Mouse (Mus musculus): ENCODE results near the gene Mlkl. TPM values are rescaled to one million over a fixed set of nuclear protein-coding genes. Genes with fewer than 3 reads are reported as not detected.
A peak's percentile ranks its signal among the peaks of the same experiment; 100 is the strongest.
"Not testable (repeated sequence)": the region's sequence is repeated elsewhere in the genome, so short reads cannot be mapped to it uniquely, and the experiment has no call there.

Gene Mlkl
- polyA plus RNA-seq, 1 experiment from 2014 or later = 0.21 TPM

DNA sequence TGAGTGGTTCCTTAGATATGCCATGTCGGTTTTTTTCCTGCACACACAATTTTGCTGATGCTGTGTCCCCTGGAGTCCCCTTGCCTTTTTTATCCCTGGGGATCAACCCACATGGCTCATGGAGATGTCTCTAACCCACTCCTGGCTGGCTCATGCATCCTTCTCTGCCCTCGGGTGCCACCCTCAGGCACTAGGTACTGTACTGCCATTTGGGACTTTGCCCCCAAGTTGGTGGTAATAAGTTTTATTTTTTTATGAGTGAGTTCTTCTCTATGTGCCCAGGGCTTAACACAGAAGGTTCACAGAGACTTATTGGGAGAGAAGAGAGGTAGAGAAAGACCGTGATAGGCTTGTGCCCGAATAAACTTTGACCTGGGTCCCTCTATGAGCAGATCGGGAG lies 14.3 kb upstream of the Mlkl start:
- no peaks in the 10 kb centered on the region for H3K36me3 ChIP-seq (replicated peaks)
- H3K4me3 ChIP-seq = no peak overlapping the region
- no peaks in the 10 kb centered on the region for H3K9me3 ChIP-seq
- H3K27ac ChIP-seq (replicated peaks) = no peak overlapping the region
- peaks cover 5% of the 10 kb centered on the region; the same call in 1 of the 2 replicates for H3K4me1 ChIP-seq
- WGBS = 88% methylated on average over 5 of the region's 5 CpGs
- H3K27me3 ChIP-seq (replicated peaks; ENCODE audit: low read depth, poor library complexity, severe bottlenecking) = no peaks in the 10 kb centered on the region
- DNase-seq (ENCODE audit: low spot score) = no peak

DNA sequence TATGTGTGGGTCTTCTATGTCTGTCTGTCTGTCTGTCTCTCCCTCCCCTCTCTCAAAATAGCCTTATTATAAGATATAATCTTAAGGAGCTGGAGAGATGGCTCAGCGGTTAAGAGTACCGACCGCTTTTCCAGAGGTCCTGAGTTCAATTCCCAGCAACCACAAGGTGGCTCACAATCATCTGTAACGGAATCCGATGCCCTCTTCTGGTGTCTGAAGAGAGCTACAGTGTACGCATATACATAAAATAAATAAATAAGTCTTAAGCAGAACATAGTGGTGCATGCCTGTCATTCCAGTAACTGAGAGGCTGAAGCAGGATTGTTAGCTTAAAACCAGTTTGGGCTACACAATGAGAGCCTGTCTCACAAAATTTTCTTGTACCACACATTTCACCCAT lies 12.6 kb upstream of the Mlkl start:
- 90% methylated on average over 6 of the region's 6 CpGs for WGBS
- peaks cover 5% of the 10 kb centered on the region; the same call in 1 of the 2 replicates for H3K4me1 ChIP-seq

GRCm38 (mm10) chr8:111343225-111343624 lies 5.2 kb upstream of the Mlkl start:
- Histone ChIP-seq H3K27ac (replicated peaks) (no peak overlapping the region), H3K4me1 (no peaks in the 10 kb centered on the region; the same call in 1 of the 2 replicates), H3K36me3 (replicated peaks) (no peaks in the 10 kb centered on the region), H3K4me3 (no peak overlapping the region), H3K9me3 (no peaks in the 10 kb centered on the region), H3K27me3 (replicated peaks; ENCODE audit: low read depth, poor library complexity, severe bottlenecking) (peaks cover 24% of the 10 kb centered on the region)
- WGBS = 12% methylated on average over 5 of the region's 5 CpGs
- peak; percentile 80 for DNase-seq (ENCODE audit: low spot score)

More for the DNA sequence above, 12.6 kb upstream of the Mlkl start:
- H3K4me3 ChIP-seq = no peak overlapping the region
- no peaks in the 10 kb centered on the region for H3K36me3 ChIP-seq (replicated peaks)
- H3K9me3 ChIP-seq = no peaks in the 10 kb centered on the region
- H3K27ac ChIP-seq (replicated peaks) = no peak overlapping the region
- DNase-seq (ENCODE audit: low spot score) = no peak
- no peaks in the 10 kb centered on the region for H3K27me3 ChIP-seq (replicated peaks; ENCODE audit: low read depth, poor library complexity, severe bottlenecking)

GRCm38 (mm10) chr8:111340186-111340585 lies 2.2 kb upstream of the Mlkl start:
- H3K27ac ChIP-seq (replicated peaks) = no peak overlapping the region
- no peak for DNase-seq (ENCODE audit: low spot score)
- peaks cover 8% of the 10 kb centered on the region for H3K4me1 ChIP-seq
- no peaks in the 10 kb centered on the region for H3K36me3 ChIP-seq (replicated peaks)
- WGBS = 76% methylated on average over 3 of the region's 3 CpGs
- no peak overlapping the region for H3K4me3 ChIP-seq
- peaks cover 53% of the 10 kb centered on the region for H3K27me3 ChIP-seq (replicated peaks; ENCODE audit: low read depth, poor library complexity, severe bottlenecking)
- no peaks in the 10 kb centered on the region for H3K9me3 ChIP-seq

DNA sequence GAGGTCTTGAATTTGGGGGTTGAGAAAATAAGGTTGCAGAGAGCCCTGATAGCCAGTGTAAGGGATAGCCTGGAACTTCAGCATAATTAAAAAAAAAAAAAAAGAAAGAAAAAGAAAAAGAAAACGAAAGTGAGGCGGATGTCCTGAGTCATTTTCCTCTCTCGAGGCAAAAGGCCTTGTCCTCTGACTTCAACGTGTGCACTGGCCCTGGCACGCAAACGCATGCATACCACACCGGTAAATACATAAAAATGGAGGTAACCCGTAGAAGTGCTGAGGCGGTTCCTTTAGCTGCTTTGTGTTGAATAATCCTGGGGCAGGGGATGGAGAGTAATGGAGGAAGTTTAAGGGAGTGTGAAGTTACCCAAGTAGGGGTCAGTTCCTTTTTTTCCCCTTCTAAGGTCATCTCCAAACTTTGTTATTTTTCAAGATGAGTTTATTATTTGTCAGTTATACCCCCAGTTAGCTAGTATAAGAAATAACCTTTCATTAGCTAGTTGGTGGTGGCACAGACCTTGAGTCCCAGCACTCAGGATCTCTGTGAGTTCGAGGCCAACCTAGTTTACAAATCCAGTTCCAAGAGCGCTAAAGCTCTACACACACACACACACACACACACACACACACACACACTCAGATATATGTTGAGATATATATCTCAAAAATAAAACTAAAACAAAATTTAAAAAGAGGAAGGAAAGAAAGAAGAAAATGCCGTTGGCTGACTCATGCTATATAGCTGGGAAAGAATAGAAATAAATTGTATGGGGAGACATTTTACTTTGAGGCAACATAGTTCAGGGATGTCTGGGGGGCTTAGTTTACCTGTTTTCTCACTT lies 612 bp upstream of the Mlkl start:
- H3K9me3 ChIP-seq = no peaks in the 10 kb centered on the region
- peak overlapping the region; percentile 60 for H3K4me3 ChIP-seq
- H3K27me3 ChIP-seq (replicated peaks; ENCODE audit: low read depth, poor library complexity, severe bottlenecking) = peaks cover 66% of the 10 kb centered on the region
- no peak for DNase-seq (ENCODE audit: low spot score)
- H3K4me1 ChIP-seq = peaks cover 8% of the 10 kb centered on the region
- WGBS = 49% methylated on average over 12 of the region's 12 CpGs
- no peak overlapping the region for H3K27ac ChIP-seq (replicated peaks)
- no peaks in the 10 kb centered on the region for H3K36me3 ChIP-seq (replicated peaks)

- Histone ChIP-seq H3K36me3 (replicated peaks) (no peaks in the 10 kb centered on the region), H3K9me3 (no peaks in the 10 kb centered on the region), H3K27me3 (replicated peaks; ENCODE audit: low read depth, poor library complexity, severe bottlenecking) (peaks cover 69% of the 10 kb centered on the region), H3K4me1 (peaks cover 8% of the 10 kb centered on the region), H3K4me3 (peak overlapping the region; percentile 60), H3K27ac (replicated peaks) (no peak overlapping the region)
- no peak for DNase-seq (ENCODE audit: low spot score)
- 26% methylated on average over 17 of the region's 17 CpGs for WGBS
Observed at GRCm38 (mm10) chr8:111337311-111337889, 577 bp downstream of the Mlkl start.

GRCm38 (mm10) chr8:111336692-111337091 lies 1.3 kb downstream of the Mlkl start:
- whole genome bisulfite sequencing = 80% methylated on average over 4 of the region's 4 CpGs
- Histone ChIP-seq H3K36me3 (replicated peaks) (no peaks in the 10 kb centered on the region), H3K4me3 (no peak overlapping the region), H3K27ac (replicated peaks) (no peak overlapping the region), H3K27me3 (replicated peaks; ENCODE audit: low read depth, poor library complexity, severe bottlenecking) (peaks cover 69% of the 10 kb centered on the region), H3K9me3 (no peaks in the 10 kb centered on the region), H3K4me1 (peaks cover 8% of the 10 kb centered on the region)
- DNase-seq (ENCODE audit: low spot score) = no peak

- H3K9me3 ChIP-seq = no peaks in the 10 kb centered on the region
- H3K4me3 ChIP-seq = no peak overlapping the region
- 83% methylated on average over 6 of the region's 6 CpGs for WGBS
- no peaks in the 10 kb centered on the region for H3K4me1 ChIP-seq
- no peaks in the 10 kb centered on the region for H3K27me3 ChIP-seq (replicated peaks; ENCODE audit: low read depth, poor library complexity, severe bottlenecking)
- H3K27ac ChIP-seq (replicated peaks) = no peak overlapping the region
- H3K36me3 ChIP-seq (replicated peaks) = no peaks in the 10 kb centered on the region
- no peak for DNase-seq (ENCODE audit: low spot score)
Observed at GRCm38 (mm10) chr8:111325222-111325790, 12.7 kb downstream of the Mlkl start.

DNA sequence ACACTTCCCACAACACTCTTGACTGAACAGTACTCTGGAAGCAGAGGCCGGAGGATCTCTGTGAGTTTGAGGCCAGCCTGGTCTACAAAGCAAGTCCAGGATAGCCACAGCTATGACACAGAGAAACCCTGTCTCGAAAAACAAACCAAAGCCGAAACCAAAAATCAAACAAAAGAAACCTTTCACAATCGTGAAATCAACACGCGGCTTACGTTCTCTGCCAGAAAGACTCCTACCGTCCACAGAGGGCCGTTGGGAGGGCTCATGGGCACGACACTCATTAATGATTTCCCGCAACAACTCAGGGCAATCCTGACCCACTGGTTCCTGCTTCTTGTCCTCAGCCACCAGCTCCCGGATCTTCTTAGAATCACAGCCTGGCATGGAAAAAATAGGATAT lies 23.2 kb downstream of the Mlkl start:
- Histone ChIP-seq H3K27ac (replicated peaks) (no peak overlapping the region), H3K9me3 (no peaks in the 10 kb centered on the region), H3K27me3 (replicated peaks; ENCODE audit: low read depth, poor library complexity, severe bottlenecking) (no peaks in the 10 kb centered on the region), H3K4me3 (no peak overlapping the region), H3K4me1 (no peaks in the 10 kb centered on the region), H3K36me3 (replicated peaks) (no peaks in the 10 kb centered on the region)
- 90% methylated on average over 12 of the region's 12 CpGs for WGBS
- DNase-seq (ENCODE audit: low spot score) = no peak

DNA sequence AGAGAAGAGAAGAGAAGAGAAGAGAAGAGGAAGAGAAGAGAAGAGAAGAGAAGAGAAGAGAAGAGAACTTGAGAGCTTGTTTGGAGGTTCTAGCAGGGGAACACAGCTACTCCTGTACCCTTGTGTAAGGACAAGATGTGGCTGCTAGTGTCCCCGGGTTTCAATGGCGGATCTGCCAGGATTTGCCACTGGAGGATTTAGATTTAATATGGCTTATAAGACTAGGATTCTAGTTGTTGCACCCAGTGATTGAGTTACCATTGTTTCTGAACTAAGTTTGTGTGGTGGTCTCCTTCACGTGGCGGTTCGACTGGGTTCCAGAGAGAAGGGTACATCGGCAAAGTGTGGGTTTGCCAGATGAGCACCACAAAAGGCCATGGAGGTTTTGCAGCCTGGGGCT lies 24.0 kb downstream of the Mlkl start:
- not testable (repeated sequence) for H3K4me1 ChIP-seq; H3K27ac ChIP-seq (replicated peaks); H3K9me3 ChIP-seq; H3K4me3 ChIP-seq; H3K27me3 ChIP-seq (replicated peaks; ENCODE audit: low read depth, poor library complexity, severe bottlenecking); H3K36me3 ChIP-seq (replicated peaks); DNase-seq (ENCODE audit: low spot score)
- WGBS = 94% methylated on average over 6 of the region's 6 CpGs

GRCm38 (mm10) chr8:111312758-111313162 lies 25.2 kb downstream of the Mlkl start:
- WGBS = 79% methylated on average over 3 of the region's 3 CpGs
- DNase-seq (ENCODE audit: low spot score) = no peak
- Histone ChIP-seq H3K9me3 (no peaks in the 10 kb centered on the region), H3K36me3 (replicated peaks) (no peaks in the 10 kb centered on the region), H3K4me3 (no peak overlapping the region), H3K27me3 (replicated peaks; ENCODE audit: low read depth, poor library complexity, severe bottlenecking) (no peaks in the 10 kb centered on the region), H3K4me1 (no peaks in the 10 kb centered on the region), H3K27ac (replicated peaks) (no peak overlapping the region)

GRCm38 (mm10) chr8:111310006-111310405 lies 28.0 kb downstream of the Mlkl start:
- H3K27me3 ChIP-seq (replicated peaks; ENCODE audit: low read depth, poor library complexity, severe bottlenecking); H3K27ac ChIP-seq (replicated peaks); H3K36me3 ChIP-seq (replicated peaks); H3K9me3 ChIP-seq; DNase-seq (ENCODE audit: low spot score); H3K4me1 ChIP-seq; H3K4me3 ChIP-seq: not testable (repeated sequence)
- WGBS = 91% methylated on average over 15 of the region's 15 CpGs
